Mouse (Mus musculus) induced T-regulatory cell, adult 2 months (primary cell): ENCODE data around the gene Zrsr1.

Experiments used
- DNase-seq: peaks from one replicate; pipeline ENCODE4 v3.0.0-alpha.2; 2012; ENCODE audit warnings: low read depth

The Zrsr1 gene

DNA sequence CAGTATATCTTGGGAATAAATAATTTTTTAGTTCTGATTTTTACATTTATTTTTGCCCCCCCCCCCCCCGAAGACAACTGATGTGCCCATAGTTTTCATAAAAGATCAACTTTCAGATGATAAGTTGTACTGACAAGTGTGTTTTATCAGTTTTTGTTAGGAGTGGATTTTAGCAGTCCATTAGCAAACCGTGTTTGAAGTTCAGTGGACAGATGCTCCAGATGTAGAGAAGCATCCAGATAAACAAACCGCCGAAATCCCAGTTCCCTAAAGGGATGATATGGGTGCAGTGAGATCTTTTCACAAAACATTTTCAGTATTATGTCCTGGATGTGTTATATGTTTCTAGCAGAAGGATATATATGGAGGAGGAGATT, 37.0 kb downstream of the Zrsr1 start:
- no peak for DNase-seq

DNA sequence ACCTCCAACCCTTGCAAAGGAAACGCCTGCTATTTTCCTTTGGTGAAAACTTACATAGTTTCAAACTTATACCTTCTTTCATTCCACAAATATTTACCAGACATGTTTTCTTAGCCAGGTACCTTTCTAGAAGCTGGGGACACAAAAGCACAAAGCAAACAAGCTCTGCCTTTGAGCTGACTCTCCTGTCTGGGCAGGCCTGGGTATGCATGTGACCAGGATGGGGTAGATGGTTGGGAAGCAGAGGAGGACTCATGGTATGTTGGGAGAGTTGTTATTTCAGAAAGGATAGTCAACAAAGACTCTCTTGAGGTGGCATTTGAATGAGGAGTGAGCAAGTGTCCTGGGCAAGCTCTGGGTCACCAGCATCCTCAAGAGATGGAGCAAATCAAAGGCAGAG, 41.3 kb downstream of the Zrsr1 start:
- no peak for DNase-seq

DNA sequence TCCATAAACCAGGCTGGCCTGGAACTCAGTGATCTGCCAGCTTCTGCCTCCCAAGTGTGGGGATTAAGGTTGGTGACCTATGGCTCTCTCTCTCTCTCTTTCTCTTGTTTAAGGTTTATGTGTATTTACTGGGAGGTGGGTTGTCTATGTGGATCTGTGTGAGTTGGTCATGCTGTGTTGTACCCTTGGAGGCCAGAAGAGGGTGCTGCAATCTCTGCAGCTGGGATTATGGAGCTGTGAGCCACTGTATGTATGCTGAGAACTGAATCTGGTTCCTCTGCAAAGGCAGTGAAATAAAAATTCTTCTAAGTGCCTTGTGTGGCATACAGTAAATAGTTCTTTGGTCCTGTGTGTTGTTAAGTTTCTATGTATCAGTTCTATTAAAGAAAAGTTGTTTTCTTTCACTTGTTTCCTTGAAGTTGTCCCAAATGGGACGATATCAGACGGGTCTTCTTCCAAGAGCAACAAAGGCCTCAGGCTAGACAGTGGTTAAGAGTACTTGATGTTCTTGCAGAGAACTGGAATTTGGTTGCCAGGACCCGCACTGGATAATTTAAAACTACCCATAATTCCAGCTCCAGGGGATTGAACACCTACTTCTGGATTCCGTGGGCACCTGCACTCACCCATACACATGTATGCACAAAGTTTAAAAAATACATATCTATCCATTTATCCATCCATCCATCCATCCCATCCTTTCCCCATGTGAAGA, 41.9 kb downstream of the Zrsr1 start:
- peak; percentile 59 for DNase-seq

DNA sequence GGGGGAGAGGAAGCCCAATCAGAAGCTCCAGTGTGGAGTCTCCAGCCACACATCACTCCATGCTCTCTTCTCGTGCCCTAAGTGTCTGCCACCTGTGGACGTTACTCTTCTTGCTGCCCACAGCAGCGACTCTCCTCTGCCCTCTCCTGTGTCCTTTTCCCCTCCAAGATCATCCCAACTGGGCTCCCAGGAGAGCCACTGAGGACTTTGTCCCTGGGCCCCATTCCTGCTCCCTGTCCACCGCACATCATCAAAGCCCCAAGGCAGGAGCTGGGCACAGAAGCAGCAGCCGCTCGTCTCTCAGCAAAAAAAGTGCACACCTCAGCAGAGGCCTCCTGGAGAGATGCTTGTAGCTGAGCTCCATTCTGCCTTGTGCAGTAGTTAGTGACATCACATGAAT, 43.2 kb downstream of the Zrsr1 start:
- no peak for DNase-seq

DNA sequence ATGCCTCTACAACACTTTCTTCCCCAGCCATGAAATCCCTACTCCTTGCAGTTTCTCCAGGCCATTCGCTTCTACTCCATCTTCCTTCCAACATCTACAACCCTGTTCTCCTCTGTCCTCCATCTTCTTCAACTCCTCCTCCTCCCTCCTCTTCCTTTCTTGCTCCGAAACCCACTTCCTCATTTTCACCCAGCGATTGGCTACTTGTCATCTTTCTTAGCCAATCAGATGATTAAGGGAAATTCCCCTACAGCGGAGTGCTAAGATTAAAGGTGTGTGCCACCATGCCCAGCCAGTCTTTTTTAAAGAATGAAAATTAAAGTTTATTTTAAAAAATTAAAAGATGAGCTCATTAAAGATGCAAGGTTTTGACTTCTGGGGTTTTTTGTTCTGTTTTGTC, 46.1 kb downstream of the Zrsr1 start:
- DNase-seq = peak; percentile 22

DNA sequence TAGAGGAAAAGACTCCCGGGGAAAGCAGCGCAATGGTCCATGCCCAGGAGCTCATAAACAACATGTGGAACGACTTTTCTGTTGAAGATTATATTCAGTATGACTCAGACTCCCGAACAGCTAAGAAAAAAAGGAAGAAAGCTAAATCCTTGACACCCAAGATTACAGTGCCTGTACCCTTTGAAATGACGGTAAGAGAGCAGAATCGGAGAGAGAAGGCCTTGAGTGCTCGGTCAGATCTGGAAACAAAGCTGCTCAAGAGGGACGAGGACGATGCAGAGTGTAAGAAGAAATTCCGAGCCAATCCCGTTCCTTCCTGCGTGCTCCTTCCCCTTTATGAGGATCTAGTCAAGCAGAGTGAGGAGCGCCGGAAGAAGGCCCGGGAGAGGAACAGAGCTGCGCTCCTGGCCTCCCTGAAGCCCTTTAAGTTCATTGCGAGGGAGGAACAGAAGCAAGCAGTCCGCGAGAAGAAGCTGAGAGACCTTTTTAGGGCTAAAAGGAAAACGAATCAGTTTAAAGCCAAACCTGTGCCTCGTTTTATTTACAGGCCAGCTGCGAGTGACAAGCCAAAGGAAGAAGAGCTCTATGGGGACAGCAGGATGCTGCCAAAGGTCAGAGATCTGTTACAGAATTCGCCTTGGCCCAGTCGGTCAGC, 48.4 kb downstream of the Zrsr1 start:
- no peak for DNase-seq

DNA sequence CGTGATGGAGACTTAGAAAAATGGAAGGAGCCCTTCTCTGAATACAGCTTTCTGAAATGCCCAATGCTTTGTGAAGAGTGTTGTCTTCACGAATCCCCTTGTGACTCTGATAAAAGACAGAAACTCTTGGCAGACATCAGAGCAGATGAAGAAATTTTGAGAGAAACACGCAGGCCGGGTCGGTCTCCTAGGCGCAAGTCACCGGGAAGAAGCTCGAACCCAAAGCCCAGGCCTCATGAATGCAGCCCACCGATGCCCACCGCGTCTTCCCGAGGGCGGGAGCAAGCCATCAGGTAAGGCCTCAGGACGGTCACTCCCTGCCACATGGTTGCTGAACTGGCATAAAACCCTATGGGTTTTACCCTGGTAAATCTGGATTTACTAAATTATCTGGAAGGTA, 49.0 kb downstream of the Zrsr1 start:
- no peak for DNase-seq

DNA sequence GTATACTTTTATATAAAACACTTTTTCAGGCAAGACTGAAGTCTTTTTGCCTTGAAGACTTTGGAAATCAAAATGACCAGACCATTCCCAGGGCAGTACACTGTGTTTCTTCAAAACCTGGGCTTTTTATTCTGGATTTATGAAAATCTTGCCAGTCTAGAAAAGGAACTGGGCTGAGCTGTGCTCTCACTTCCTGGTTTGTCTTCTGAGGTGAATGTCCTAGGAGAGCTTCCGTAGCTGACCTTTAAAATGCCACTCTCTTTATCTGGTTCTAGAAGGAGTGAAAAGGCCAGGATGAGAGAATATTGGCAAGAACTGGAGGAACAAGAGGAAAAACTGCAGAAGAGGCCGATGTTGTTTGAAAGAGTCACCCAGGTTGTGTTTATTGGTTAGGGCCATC, 51.4 kb downstream of the Zrsr1 start:
- no peak for DNase-seq

DNA sequence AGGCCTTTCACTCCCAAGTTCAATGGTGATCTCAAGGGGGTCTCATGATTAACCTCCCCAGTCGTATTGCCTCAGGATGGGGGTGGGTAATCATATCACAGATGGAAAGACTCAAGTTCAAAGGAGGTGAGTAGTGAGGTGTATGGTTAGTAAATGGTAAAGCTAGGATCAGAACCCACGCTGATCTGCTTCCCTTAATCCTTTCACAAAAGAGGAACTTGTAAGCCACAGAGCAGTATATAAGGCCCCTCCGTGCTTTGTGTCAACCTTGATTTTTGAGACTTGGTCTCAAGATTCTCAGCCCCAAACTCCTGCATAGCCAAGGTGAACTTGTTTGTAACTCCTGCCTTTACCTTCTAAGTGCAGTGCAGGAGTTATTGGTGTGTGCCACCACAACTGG, 52.4 kb downstream of the Zrsr1 start:
- DNase-seq = no peak
